Mouse (Mus musculus) gastrocnemius, postnatal 4 days (tissue): Measurements from ENCODE around the gene Rpl6. TPM values are rescaled to one million over a fixed set of nuclear protein-coding genes. Genes with fewer than 3 reads are reported as not detected.
"Not testable (repeated sequence)": the region's sequence is repeated elsewhere in the genome, so short reads cannot be mapped to it uniquely, and the experiment has no call there.

ENCODE experiments used
- DNase-seq, 2 experiments: peaks; one replicate each; pipeline ENCODE4 v3.0.0; 2021 to 2022; ENCODE audit warnings: low spot score in 2 of 2, mixed read lengths in 2 of 2
- total RNA-seq, 2 experiments: library from RNA; stranded (reverse); gene quantifications; 2 replicates each; pipeline ENCODE4 v1.2.3; 2021

Gene Rpl6
- total RNA-seq, 2 experiments from 2014 or later = 868 to 943 TPM

DNA sequence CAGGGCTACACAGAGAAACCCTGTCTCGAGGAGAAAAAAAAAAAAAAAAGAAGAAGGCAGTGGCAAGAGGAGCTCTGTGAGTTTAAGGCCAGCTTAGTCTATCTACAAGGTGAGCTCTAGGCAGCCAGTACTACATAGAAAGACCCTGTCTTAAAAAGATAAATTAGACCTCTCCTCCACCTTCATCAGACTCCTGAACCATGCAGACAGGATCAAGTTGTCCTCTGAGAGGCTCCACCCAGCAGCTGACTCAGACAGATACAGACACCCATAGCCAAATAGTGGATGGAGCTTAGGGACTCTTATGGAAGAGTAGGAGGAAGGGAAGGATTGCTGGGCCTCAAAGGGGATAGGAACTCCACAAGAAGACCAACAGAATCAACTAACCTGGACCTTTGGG lies 10.1 kb upstream of the Rpl6 start:
- DNase-seq = no peak

DNA sequence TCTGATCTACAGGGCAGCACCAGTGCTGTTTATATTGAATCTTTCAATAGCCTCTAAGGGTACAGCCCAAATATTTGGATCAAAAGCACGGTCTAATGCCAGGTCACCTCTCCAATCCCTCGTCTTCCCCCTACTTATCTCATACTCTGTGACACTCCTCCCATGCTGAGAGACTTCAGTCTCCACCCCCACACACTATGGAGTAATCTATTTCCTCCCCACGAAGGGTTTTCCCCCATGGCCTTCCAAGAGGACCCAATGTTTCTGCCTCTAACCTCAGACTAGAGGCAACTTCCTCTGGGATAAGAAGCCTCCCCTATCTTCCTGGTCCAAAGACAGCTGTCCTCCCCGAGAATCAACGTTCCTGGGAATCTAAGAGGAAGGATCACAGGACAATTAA lies 7.5 kb upstream of the Rpl6 start:
- no peak for DNase-seq

DNA sequence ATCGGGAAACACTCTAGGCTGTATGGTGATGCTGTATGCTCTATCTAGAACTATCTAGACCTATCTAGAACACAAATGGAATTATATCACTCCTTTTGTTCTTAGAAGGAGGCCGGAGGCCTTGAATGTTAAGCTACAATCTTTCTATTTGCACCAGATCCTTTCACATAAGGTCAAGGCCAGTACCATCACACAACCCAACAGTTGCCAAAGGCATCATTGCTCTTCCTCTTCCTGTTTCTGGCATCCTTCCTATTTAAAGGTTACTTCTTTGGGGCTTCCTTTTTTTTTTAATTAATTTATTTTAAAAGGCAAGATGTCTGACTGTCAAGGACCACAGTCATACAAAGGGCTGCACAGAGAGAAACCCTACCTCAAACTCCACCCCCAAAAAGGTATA lies 6.9 kb upstream of the Rpl6 start:
- no peak for DNase-seq

DNA sequence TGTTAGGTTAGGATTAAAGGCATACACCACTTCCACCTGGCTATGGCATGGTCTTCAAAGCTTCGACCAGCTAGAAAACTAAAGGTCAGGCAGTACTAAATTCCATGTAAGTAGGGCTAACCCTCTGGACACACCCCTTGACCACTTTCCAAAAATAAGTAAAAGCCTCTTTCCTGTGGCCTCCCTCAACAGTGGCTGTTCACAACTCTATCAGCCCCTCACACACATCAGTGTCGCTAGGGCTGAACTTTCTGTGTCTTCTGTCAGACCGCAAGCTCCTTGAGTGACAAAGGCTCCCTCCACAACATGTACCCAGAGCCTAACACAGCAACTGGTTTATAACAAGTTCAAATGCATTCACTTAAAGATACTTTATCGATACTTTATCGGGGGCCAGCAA lies 5.9 kb upstream of the Rpl6 start:
- no peak for DNase-seq

DNA sequence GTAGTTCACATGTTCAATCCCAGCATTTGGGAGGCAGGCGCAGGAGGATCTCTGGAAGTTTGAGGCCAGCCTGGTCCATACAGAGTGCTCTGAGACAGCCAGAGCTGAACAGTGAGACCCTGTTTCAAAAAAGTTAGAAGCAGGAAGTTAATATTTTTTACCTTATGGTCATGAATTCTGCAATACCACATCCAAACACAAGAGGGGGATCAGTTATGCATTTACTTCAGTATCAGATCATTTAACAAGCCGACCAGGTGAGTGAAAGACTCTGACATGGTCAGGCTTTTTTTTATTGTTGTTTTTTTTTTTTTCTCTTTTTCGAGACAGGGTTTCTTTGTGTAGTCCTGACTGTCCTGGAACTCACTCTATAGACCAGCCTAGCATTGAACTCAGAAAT lies 2.5 kb upstream of the Rpl6 start:
- DNase-seq = no peak

DNA sequence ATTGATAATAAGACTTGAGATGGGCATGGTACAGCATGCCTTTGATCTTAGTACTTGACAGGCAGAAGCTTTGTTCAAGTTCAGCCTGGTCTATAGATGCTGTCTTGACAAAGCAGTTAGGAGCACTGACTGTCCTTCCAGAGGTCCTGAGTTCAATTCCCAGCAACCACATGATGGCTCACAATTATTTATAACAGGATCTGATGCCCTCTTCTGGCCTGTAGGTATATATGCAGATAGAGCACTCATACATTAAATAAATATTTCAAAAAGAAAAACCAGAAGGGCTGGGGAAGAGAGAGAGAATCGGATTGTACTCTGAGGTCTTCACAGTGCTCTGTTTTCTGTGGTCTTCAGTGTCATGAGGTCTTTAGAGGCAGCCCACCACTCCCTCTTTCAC lies 1.8 kb upstream of the Rpl6 start:
- no peak for DNase-seq

DNA sequence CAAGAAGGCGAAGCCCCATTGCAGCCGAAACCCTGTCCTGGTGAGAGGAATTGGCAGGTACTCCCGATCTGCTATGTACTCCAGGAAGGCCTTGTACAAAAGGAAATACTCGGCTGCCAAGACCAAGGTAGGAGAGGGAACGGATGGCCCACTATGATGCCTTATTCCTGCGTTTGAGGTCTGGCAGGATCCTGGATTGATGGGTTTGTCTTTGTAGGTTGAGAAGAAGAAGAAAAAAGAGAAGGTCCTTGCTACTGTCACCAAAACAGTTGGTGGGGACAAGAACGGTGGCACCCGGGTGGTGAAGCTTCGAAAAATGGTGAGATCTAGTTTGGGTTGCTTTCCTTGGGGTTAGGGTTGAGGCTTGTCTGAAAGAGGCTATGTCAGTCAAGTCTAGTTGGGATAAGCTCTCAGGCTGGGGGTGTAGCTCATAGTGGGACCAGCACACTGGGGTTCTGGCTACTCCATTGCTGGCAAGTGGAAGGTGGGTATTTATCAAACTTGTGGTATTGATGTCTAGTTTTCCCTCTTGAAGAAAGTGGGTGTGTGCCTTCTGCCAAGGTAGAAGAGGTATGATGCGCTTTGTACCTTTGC lies 1.4 kb downstream of the Rpl6 start:
- DNase-seq = not testable (repeated sequence)

DNA sequence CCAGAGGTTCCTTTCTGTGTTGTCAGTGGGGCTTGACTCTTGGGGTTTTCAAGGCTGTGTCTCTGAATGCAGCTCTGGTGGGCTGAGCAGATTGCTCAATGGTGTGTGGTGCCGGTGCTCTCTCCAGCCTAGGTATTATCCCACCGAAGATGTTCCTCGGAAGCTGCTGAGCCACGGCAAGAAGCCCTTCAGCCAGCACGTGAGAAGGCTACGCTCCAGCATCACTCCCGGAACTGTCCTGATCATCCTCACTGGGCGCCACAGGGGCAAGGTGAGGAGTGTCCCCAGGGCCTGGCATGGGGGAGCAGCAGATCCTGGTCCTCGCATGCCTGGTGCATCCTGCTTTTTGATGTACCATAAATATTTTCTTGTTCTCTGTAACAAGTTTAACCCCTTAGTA lies 2.3 kb downstream of the Rpl6 start:
- no peak for DNase-seq

DNA sequence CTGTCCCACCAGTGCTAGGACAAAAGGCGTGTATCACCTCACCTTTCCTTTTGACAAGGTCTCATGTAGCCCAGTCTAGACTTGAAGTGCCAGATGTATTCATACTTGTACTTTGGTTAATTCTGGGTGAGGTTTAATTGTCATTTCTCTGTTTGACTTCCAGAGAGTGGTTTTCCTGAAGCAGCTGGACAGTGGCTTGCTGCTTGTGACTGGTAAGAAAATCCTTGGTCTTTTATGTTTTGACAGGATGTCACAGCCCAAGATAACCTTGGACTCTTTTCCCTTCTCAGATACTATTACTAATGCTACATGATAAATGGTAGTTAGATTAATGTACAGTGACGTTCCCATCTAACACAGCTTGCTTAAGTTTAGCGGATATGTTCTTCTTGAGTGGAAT lies 2.7 kb downstream of the Rpl6 start:
- DNase-seq = no peak

DNA sequence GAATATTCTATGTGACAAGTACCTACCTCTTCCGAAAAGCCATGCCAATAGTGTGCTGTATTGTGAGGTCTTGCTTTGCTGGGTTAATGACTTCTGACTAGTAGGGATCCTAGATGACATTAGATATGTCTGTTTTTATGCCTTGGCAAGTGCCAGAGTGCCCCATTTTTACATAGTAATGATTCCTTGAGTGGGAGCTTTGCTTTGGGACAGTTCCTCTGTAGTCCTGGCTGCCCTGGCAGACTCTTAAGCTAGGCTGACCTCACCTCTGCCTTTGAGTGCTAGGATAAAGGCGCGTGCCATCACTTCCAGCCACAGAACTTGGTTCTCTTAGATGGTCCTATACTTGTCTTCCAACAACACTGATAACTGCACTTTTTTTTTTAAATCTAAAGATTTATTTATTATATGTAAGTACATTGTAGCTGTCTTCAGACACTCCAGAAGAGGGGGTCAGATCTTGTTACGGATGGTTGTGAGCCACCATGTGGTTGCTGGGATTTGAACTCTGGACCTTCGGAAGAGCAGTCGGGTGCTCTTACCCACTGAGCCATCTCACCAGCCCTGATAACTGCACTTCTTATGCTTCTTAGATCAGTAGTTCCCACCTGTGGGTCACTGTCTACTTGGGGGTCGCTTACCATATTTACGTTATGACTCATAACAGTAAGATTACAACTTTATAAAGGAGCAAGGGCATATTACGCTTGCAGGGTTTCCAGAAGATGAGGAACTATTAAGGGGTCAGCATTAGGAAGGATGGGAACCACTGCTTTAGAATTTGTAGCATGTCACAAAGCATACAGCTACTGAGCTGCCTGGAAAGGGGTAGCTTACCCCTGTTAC lies 5.7 kb downstream of the Rpl6 start:
- no peak for DNase-seq

DNA sequence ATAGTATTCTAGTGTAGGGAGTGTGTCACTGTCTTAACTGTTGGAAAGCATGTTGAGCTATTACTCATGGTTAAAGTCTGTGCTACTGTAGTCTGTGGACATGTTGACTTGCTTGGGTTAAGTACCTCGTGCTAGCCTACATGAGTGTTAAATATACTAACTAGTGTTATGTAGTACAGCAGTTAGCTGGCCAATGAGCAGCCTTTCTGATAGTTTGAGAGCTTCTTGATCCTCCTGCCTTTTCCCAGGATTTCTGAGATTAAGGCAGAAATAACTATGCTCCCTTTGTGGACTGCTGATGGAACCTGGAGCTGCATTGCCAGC lies 6.3 kb downstream of the Rpl6 start:
- no peak for DNase-seq

DNA sequence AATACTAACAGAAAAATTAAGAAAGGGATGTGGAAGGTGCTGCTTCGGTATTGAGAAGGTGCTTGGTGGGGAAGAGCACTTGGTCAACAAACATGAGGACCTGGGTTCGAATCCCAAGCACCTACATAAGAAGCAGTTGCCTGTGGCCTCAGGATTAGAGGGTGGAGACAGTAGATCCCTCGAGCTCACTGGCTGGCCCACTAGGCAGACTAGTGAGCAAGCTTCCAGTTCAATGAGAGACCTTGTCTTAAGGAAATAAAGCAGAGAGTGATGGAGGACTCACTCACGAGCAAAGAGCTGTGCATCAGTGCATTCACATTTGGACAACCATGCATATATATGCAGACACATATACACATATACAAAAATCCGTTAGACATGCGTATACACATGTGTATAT lies 7.8 kb downstream of the Rpl6 start:
- DNase-seq = no peak

DNA sequence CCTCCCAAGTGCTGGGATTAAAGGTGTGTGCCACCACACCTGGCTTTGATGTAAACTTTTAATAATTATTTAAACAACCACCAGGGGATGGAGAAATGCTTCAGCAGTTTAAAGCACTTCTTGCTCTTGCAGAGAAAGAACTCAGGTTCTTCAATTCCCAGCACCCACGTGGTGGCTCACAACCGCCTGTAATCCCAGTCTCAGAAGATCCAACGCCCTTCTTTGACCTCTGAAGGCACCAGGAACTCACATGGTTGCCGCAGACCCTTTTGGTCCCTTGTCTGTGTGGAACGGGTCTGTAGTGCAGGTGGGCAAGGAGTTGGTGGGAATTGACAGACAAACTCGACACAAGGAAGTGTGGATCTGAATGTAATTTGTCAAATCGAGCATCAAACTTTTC lies 10.4 kb downstream of the Rpl6 start:
- no peak for DNase-seq

DNA sequence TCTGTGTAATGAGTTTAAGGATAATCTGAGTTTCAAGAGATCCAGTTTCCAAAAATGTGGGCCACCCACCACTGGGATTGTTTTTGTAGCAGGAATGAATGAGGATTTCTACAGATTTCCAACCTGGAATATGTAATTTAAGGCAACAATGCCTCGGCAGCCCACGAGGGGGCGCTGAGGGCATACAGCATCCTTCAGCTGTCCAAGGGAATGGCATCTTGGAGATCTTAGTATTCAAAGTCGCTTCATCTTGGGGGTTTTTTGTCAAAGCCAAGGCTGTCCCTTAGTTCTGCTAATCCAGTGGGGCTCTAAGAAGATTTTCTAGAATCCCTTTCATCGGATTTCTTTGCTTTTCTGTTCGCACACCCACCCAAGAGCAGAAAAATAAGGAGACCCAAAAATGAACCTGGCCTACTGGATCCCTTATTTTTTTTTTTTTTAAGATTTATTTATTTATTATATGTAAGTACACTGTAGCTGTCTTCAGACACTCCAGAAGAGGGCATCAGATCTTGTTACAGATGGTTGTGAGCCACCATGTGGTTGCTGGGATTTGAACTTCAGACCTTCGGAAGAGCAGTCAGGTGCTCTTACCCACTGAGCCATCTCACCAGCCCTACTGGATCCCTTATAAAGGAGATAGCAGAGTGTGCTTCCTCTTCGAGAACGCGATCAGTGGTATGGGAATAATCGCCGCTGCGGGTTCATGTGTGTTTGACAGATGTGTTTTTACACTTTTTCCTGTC lies 11.3 kb downstream of the Rpl6 start:
- peak; percentile 40 to 64 for DNase-seq

DNA sequence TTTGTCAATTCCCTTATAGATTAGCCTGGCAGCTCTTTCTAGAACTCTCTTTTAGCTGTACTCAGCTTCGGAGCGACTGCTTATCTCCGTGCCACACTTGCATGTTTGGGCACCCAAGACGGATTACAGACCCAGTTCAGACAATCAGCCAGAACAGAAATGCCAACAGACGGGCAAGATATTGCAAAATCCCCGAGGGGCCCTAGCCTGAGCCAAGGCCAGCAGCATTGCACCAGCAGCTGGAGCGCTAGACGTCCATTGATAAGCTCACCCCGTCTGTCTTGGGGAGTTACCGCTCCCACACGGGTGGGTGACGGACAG lies 11.8 kb downstream of the Rpl6 start:
- no peak for DNase-seq

DNA sequence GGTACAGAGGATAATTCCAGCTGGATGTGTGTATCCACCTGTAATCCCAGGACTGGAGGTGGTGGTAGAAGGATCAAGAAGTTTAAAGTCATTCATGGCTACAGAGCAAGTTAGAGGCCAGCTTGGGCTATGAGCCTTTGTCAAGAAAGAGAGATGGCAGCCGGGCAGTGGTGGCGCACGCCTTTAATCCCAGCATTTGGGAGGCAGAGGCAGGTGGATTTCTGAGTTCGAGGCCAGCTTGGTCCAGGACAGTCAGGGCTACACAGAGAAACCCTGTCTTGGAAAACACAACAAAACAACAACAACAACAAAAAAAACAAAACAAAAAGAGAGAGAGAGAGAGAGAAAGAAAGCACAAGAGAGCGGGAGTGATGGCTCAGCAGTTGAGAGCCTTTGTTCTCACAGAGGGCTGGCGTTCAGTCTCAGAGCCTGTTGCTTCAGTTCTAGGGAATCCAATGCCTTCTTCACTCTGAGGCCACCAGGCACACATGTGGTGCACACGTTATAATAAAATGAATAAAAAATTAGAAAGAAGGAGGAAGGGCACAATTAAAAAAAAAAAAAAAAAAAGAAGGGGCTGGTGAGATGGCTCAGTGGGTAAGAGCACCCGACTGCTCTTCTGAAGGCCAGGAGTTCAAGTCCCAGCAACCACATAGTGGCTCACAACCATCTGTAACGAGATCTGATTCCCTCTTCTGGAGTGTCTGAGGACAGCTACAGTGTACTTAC lies 12.5 kb downstream of the Rpl6 start:
- not testable (repeated sequence) for DNase-seq

DNA sequence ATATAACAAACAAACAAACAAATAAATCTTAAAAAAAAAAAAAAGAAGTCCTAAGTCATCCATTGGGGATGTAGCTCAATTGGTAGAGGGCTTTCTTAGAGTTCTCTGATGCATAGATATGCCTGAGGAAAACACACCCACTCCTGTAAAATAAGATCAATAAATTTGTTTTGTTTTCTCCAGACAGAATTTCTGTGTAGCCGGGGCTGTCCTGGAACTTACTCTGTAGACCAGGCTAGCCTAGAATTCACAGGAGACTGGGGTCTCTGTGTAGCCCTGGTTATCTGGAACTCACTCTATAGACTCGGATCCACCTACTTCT lies 13.0 kb downstream of the Rpl6 start:
- no peak for DNase-seq

DNA sequence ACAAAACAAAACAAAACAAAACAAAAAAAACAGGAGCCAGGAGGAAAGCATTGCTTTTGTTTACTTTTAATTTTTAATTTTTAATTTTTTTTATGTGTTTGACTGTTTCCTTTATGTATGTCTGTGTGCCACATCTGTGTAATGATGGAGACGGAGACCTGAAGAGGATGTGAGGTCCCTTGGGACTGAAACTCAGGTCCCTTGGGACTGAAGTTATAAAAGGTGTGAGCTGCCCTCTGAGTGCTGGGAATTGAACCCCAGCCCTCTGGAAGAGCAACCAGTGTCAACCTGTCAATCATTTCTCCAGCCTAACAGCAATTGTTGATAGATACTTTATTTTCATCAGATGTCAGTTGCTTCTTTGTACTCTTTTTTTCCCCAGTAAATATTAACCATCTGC lies 14.9 kb downstream of the Rpl6 start:
- DNase-seq = no peak

DNA sequence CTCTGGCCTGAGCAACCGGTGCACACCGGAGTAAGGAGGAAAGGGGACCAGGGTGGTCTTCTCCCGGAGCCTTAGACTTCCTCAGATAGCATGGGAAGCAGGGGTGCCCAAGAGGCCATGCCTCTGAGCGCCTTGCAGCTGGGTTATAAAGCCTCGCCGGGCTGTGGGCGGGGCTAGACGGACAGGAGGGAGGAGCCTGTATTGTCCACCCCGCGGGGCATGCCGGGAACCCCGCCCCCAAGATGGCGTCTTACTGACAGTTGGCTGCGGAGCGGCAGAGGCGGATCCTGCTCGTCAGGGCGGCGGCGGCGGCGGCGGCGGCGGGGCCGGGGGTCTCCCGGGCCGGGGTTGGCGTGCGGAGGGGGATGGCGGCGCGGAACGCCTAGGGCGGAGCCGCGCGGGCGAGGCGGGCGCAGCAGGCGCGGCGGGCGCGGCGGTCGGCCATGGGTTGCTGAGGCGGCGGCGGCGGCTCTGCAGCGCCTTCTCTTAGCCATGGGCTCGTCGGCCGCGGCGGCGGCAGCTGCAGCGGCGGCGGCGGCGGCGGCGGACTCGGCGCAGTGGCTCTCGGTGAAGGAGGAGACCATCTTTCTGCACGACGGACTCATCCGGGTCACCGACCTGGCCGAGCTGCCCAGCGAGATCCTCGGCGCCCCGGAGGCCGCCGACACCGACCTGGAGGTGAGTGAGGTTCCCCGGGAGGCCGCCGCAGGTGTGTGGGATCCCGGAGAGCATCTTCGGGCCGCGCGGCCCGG lies 15.9 kb downstream of the Rpl6 start, which contains the start of gene Hectd4:
Gene Hectd4, plus strand, starts transcription at position 240 of the 752 bp plus-strand sequence.
- DNase-seq = peak; percentile 98 to 99

DNA sequence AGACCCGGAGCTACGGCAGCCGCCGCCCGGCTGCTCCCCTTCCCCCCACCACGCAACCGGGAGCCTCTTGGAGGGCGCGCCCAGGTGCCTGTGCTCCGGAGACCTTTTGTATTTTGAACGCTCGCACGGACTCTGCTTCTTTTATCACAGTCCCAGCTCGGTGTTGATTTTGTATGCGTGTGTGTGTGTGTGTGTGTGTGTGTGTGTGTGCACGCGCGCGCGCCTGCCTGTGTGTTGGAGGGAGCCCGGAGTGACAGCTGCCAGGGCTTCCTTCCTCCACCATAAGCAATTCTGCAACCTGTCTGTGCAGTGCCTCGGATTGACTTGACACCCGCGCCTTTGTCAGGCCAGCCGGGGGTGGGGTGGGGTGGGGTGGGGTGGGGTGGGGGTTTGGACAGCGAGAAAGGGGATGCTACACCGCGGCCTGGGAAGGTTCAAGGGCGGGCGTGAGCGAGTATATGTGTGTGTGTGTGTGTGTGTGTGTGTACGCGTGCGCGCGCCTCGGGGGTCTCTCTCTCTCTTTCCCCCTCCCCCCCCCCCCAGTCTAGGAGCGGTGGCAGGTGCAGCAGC lies 16.5 kb downstream of the Rpl6 start:
- DNase-seq = no peak

DNA sequence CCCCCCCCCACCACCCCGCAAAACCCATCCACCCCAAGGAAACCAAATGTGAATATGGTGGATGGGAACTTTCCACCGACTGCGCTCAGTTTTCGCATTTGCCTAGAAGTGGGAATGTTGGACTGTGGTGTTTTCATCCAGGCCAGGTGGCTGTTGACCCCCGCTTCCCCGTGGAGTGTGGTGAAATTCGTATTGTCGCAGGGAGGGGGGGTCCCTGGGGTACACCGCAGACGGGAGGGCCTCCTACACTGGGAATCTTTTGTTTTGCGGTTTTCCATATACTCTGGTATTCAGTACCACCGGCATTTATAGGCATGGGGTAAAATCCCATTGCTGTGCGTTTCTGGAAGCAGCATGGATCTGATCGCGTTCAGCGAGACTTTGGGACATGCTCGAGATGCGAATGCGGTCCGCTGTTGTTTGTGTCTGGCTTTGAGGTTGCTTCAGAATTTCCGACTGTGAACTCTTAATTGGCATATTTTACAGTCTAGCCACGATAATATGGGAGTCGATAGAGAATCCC lies 17.1 kb downstream of the Rpl6 start:
- DNase-seq = no peak
